Mouse (Mus musculus): ENCODE data around the gene Ubxn10. TPM values are rescaled to one million over a fixed set of nuclear protein-coding genes. Genes with fewer than 3 reads are reported as not detected.

Ubxn10 gene
- polyA plus RNA-seq (2014; fragmentation: Illumina TruSeq; extraction: RNeasy Lipid Tissue Mini Kit (QIAGEN cat#74804); ENCODE audit: low read depth, low replicate concordance): 6.7 TPM

GRCm38 (mm10) chr4:138737031-138737430 lies at the start of gene Ubxn10:
Gene Ubxn10 (minus strand): TSS chr4:138737167.

GRCm38 (mm10) chr4:138775435-138775834 lies 38.5 kb upstream of the Ubxn10 start, which contains the start of gene Pla2g2d:
Gene Pla2g2d (plus strand): TSS chr4:138775735.

GRCm38 (mm10) chr4:138757416-138757815 lies 20.4 kb upstream of the Ubxn10 start, which contains the start of gene Pla2g2f:
Gene Pla2g2f (minus strand): TSS chr4:138757626.

GRCm38 (mm10) chr4:138724354-138725126 lies 12.4 kb downstream of the Ubxn10 start, which contains the start of gene Pla2g2c:
Gene Pla2g2c (plus strand): TSS chr4:138724792.

Other genes starting within 250 kb of the Ubxn10 start
- gene Vwa5b1, start 101.3 kb downstream of the Ubxn10 start, polyA plus RNA-seq (2014; fragmentation: Illumina TruSeq; extraction: RNeasy Lipid Tissue Mini Kit (QIAGEN cat#74804); ENCODE audit: low read depth, low replicate concordance): not detected
- 0.73 TPM for gene Pla2g2c, start 12.4 kb downstream of the Ubxn10 start, polyA plus RNA-seq (2014; fragmentation: Illumina TruSeq; extraction: RNeasy Lipid Tissue Mini Kit (QIAGEN cat#74804); ENCODE audit: low read depth, low replicate concordance)
- gene Pla2g2f, start 20.5 kb upstream of the Ubxn10 start, polyA plus RNA-seq (2014; fragmentation: Illumina TruSeq; extraction: RNeasy Lipid Tissue Mini Kit (QIAGEN cat#74804); ENCODE audit: low read depth, low replicate concordance): not detected
- 1.5 TPM for gene Pla2g2d, start 38.6 kb upstream of the Ubxn10 start, polyA plus RNA-seq (2014; fragmentation: Illumina TruSeq; extraction: RNeasy Lipid Tissue Mini Kit (QIAGEN cat#74804); ENCODE audit: low read depth, low replicate concordance)
- gene Pla2g5, start 126.3 kb upstream of the Ubxn10 start, polyA plus RNA-seq (2014; fragmentation: Illumina TruSeq; extraction: RNeasy Lipid Tissue Mini Kit (QIAGEN cat#74804); ENCODE audit: low read depth, low replicate concordance): 38.6 TPM
- gene Gm13030, start 136.8 kb upstream of the Ubxn10 start, polyA plus RNA-seq (2014; fragmentation: Illumina TruSeq; extraction: RNeasy Lipid Tissue Mini Kit (QIAGEN cat#74804); ENCODE audit: low read depth, low replicate concordance): not detected
- gene Pla2g2e, start 140.8 kb upstream of the Ubxn10 start, polyA plus RNA-seq (2014; fragmentation: Illumina TruSeq; extraction: RNeasy Lipid Tissue Mini Kit (QIAGEN cat#74804); ENCODE audit: low read depth, low replicate concordance): not detected
- 10.7 TPM for gene Otud3, start 176.8 kb upstream of the Ubxn10 start, polyA plus RNA-seq (2014; fragmentation: Illumina TruSeq; extraction: RNeasy Lipid Tissue Mini Kit (QIAGEN cat#74804); ENCODE audit: low read depth, low replicate concordance)
- not detected for gene Rnf186, start 229.9 kb upstream of the Ubxn10 start, polyA plus RNA-seq (2014; fragmentation: Illumina TruSeq; extraction: RNeasy Lipid Tissue Mini Kit (QIAGEN cat#74804); ENCODE audit: low read depth, low replicate concordance)
- 9.3 TPM for gene Tmco4, start 235.7 kb upstream of the Ubxn10 start, polyA plus RNA-seq (2014; fragmentation: Illumina TruSeq; extraction: RNeasy Lipid Tissue Mini Kit (QIAGEN cat#74804); ENCODE audit: low read depth, low replicate concordance)